Mouse (Mus musculus): ENCODE data around the gene Itch. TPM values are rescaled to one million over a fixed set of nuclear protein-coding genes. Genes with fewer than 3 reads are reported as not detected.
A peak's percentile ranks its signal among the peaks of the same experiment; 100 is the strongest.

The Itch gene
- 20.3 and 25.4 TPM in 2 replicates for polyA plus RNA-seq (2015; fragmentation: Nextera tagmentation; extraction: Ambion mirVana)

DNA sequence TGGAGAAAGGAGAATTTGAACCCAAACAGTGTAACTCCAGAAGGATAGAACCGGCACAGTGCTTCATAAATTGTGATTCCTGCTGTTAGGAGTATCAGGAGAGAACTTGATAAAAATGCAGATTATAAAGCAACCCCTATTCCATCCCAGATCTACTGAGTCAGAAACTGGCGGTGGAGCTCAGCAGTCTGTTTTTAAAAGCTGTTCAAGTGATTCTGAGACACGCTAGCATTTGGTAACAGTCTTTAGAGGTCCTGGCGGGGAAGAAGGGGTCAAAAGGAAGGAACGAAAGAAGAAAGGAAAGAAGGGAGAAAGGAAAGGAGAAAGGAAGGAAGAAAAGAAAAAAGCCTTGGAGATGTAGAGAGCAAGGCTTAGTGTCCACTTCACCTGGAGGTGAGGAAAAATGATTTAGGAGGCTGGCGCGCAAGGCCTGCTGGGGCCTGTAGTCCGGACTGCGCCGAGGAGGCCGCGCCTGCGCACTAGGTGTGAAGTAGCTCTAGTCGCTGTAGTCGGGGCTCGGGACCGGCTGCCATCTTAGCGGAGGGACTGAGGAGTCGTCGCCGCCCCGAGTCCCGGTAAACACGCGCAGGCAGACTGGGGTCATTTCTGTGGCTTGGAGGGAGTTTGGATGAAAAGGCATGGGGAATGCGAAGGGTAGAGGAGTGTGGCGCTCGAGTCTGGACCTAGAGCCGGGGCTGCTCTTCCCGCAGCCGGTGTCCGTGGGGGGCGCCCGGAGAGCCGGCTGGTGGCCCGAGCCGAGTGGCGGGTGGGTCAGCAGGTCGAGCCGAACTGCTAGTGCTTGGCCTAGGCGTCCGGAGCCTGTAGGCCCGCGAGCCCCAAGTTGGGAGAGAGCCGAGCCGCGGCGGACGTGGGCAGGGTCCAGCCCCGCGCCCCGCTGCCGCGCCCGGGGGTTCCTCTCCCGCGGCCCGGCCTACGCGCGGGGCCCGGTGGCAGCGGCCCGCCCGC, at the start of gene Itch:
Gene Itch, plus strand, starts transcription at position 499 of the 966 bp plus-strand sequence.
- Histone ChIP-seq H3K27me3 (replicated peaks; ENCODE audit: control insufficient read depth, insufficient read depth, low read length) (no peaks in the 10 kb centered on the region), H3K27ac (ENCODE audit: low read depth, low read length) (peak within 1 kb of the TSS; percentile 78), H3K36me3 (ENCODE audit: control insufficient read depth, insufficient read depth) (peaks cover 4% of the 10 kb centered on the region), H3K9me3 (ENCODE audit: control insufficient read depth) (no peaks in the 10 kb centered on the region), H3K4me1 (replicated peaks; ENCODE audit: control insufficient read depth, insufficient read depth, low read length) (no peaks in the 10 kb centered on the region), H3K4me2 (replicated peaks; ENCODE audit: low read depth) (peak within 1 kb of the TSS; percentile 72), H3K4me3 (ENCODE audit: low read depth, low read length) (peak within 1 kb of the TSS; percentile 75), H3K9ac (ENCODE audit: low read depth, low read length) (peak within 1 kb of the TSS; percentile 91)
- peak; percentile 97 for ATAC-seq
- WGBS = 2% methylated on average over 60 of the region's 65 CpGs
- TF ChIP-seq CTCF (IDR thresholded peaks at IDR 0.05; ENCODE audit: low read depth) = no peak

DNA sequence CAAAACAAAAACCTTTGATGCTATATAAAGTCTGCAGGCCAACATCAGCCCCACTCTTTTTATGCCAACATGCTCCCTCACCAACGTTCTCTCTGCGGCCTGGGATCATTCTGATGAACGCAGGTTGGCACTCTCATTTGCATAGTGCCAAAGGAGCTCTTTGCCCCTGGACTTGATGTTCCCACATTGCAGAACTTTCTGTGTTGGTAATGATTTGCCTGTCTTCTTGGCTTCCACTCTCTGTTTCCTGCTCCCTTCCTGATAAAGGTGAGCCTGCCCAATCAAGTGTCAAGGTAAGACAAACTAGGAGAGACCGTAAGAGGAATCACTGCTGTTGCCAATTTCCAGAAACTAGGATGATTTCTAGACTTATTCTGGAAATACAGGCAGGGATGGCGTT, 48.8 kb upstream of the Itch start:
- H3K36me3 ChIP-seq (ENCODE audit: control insufficient read depth, insufficient read depth) = no peaks in the 10 kb centered on the region
- H3K9me3 ChIP-seq (ENCODE audit: control insufficient read depth) = no peaks in the 10 kb centered on the region
- H3K4me2 ChIP-seq (replicated peaks; ENCODE audit: low read depth) = no peak overlapping the region
- H3K4me1 ChIP-seq (replicated peaks; ENCODE audit: control insufficient read depth, insufficient read depth, low read length) = no peaks in the 10 kb centered on the region
- no peak overlapping the region for H3K27ac ChIP-seq (ENCODE audit: low read depth, low read length)
- ATAC-seq = no peak
- no peak overlapping the region for H3K9ac ChIP-seq (ENCODE audit: low read depth, low read length)
- H3K4me3 ChIP-seq (ENCODE audit: low read depth, low read length) = no peak overlapping the region
- no peak for TF ChIP-seq CTCF (IDR thresholded peaks at IDR 0.05; ENCODE audit: low read depth)
- 88% methylated on average over 5 of the region's 5 CpGs for WGBS
- H3K27me3 ChIP-seq (replicated peaks; ENCODE audit: control insufficient read depth, insufficient read depth, low read length) = no peaks in the 10 kb centered on the region

DNA sequence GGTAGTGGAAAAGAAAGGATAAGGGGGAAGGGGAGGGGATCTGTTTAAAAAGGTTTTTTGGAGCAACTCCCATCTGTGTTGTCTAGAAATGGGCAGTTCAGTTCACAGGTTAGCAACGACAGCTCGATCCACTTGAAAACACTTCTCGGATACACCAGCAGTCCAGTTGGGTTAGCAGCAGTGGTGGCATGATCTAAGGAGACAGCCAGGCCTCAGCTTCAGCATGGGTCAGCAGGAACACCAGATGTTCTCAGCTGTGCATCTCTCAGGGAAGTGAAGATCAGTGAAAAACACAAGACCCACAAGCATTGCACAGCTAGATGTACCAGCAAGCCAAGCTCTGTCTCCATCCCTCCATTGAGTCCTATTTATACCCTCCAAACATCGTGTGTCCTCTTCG, 47.0 kb upstream of the Itch start:
- Histone ChIP-seq H3K4me1 (replicated peaks; ENCODE audit: control insufficient read depth, insufficient read depth, low read length) (0 out of 2 replicates have a peak, but pooled peaks cover 2% of the 10 kb centered on the region), H3K27me3 (replicated peaks; ENCODE audit: control insufficient read depth, insufficient read depth, low read length) (no peaks in the 10 kb centered on the region), H3K9ac (ENCODE audit: low read depth, low read length) (no peak overlapping the region), H3K9me3 (ENCODE audit: control insufficient read depth) (no peaks in the 10 kb centered on the region), H3K27ac (ENCODE audit: low read depth, low read length) (no peak overlapping the region), H3K4me3 (ENCODE audit: low read depth, low read length) (no peak overlapping the region), H3K4me2 (replicated peaks; ENCODE audit: low read depth) (no peak overlapping the region), H3K36me3 (ENCODE audit: control insufficient read depth, insufficient read depth) (no peaks in the 10 kb centered on the region)
- no peak for TF ChIP-seq CTCF (IDR thresholded peaks at IDR 0.05; ENCODE audit: low read depth)
- no peak for ATAC-seq
- 76% methylated on average over 5 of the region's 5 CpGs for WGBS

DNA sequence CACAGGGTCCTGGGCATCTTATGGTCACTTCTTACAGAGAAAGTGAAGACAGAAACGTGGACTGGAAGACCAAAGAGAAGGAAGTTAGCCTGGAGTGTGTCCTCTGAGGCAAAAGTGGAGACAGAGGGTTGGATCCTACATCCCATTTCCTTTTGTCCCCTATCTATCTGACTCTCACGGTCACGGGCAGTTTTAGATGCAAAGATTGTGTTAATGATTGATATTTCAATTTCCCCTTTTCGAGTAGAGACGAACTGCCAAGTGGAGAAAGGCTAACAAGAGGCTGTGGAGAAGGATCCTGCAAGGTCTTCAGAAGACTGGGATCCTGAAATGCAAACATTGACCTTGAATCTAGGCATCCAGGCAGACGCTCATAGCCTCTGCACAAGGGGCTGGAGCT, 45.0 kb upstream of the Itch start:
- Histone ChIP-seq H3K9ac (ENCODE audit: low read depth, low read length) (no peak overlapping the region), H3K4me2 (replicated peaks; ENCODE audit: low read depth) (no peak overlapping the region), H3K4me3 (ENCODE audit: low read depth, low read length) (no peak overlapping the region), H3K27me3 (replicated peaks; ENCODE audit: control insufficient read depth, insufficient read depth, low read length) (no peaks in the 10 kb centered on the region), H3K9me3 (ENCODE audit: control insufficient read depth) (no peaks in the 10 kb centered on the region), H3K36me3 (ENCODE audit: control insufficient read depth, insufficient read depth) (no peaks in the 10 kb centered on the region), H3K4me1 (replicated peaks; ENCODE audit: control insufficient read depth, insufficient read depth, low read length) (0 out of 2 replicates have a peak, but pooled peaks cover 4% of the 10 kb centered on the region), H3K27ac (ENCODE audit: low read depth, low read length) (no peak overlapping the region)
- no peak for ATAC-seq
- no peak for TF ChIP-seq CTCF (IDR thresholded peaks at IDR 0.05; ENCODE audit: low read depth)
- 43% methylated on average over 6 of the region's 6 CpGs for WGBS

DNA sequence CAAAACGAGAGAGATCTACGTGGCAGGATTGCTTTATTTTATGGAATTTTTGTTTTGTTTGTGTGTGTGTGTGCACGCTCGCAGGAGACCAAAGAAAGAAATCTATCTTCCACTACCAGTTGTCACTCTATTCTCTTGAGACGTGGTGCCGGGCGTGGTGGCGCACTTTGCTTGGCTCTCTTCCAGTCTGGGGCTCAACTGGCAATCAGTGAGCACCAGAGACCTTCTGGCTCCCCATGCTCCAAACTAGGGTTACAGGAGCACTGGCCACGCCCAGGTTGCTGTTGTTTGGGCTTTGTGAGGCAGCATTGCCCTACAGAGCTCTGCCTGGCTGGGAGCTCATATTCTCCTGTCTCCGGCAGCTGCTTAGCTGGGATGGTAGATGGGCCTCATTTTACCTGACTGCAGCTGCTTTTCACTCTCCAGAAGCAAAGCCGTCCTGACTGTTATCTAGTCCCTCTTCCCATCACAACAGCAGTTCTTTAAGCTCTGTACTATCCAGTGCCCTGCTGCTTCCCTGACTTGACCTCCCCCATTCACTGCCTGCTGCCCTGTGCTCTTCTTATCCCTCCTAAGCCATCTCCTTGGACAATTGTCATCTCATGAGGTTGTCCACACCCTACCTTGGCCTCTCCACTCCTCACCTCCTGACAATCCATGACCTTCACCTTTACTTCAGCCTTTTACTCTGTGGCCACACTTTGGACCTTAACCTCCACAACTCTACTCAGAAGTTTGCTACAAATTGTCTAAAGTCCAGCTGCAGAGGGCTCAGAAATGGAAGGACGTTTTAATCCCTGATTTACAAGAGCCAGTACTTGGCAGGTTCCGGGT, 42.2 kb upstream of the Itch start:
- Histone ChIP-seq H3K9me3 (ENCODE audit: control insufficient read depth) (no peaks in the 10 kb centered on the region), H3K27me3 (replicated peaks; ENCODE audit: control insufficient read depth, insufficient read depth, low read length) (no peaks in the 10 kb centered on the region), H3K9ac (ENCODE audit: low read depth, low read length) (no peak overlapping the region), H3K4me3 (ENCODE audit: low read depth, low read length) (no peak overlapping the region), H3K4me2 (replicated peaks; ENCODE audit: low read depth) (peak overlapping the region; percentile 30; the same call in 1 of the 2 replicates), H3K36me3 (ENCODE audit: control insufficient read depth, insufficient read depth) (no peaks in the 10 kb centered on the region), H3K27ac (ENCODE audit: low read depth, low read length) (peak overlapping the region; percentile 54), H3K4me1 (replicated peaks; ENCODE audit: control insufficient read depth, insufficient read depth, low read length) (0 out of 2 replicates have a peak, but pooled peaks cover 4% of the 10 kb centered on the region)
- no peak for TF ChIP-seq CTCF (IDR thresholded peaks at IDR 0.05; ENCODE audit: low read depth)
- peak; percentile 59 for ATAC-seq
- WGBS = 40% methylated on average over 13 of the region's 13 CpGs

DNA sequence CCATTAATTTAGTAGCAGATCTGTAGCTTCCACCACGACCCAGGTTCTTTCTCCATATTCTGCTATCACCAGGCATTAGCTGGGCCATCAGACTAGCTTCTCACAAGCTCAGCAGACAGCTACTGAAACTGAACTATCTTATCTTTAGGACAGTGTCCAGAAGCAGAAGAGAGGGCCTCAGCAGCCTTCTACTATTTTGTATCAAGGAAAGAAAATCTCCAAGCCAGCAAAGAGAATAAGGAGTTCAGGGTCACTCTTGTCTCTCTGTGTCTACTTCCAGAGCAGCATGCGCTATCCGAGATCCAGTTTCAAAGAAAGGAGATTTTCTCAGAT, 41.6 kb upstream of the Itch start:
- peak overlapping the region; percentile 54 for H3K27ac ChIP-seq (ENCODE audit: low read depth, low read length)
- H3K9me3 ChIP-seq (ENCODE audit: control insufficient read depth) = no peaks in the 10 kb centered on the region
- no peaks in the 10 kb centered on the region for H3K27me3 ChIP-seq (replicated peaks; ENCODE audit: control insufficient read depth, insufficient read depth, low read length)
- H3K4me3 ChIP-seq (ENCODE audit: low read depth, low read length) = no peak overlapping the region
- no peaks in the 10 kb centered on the region for H3K36me3 ChIP-seq (ENCODE audit: control insufficient read depth, insufficient read depth)
- no peak overlapping the region for H3K9ac ChIP-seq (ENCODE audit: low read depth, low read length)
- peak; percentile 23; the same call in 1 of the 2 replicates for ATAC-seq
- 0 out of 2 replicates have a peak, but pooled peaks cover 4% of the 10 kb centered on the region for H3K4me1 ChIP-seq (replicated peaks; ENCODE audit: control insufficient read depth, insufficient read depth, low read length)
- no peak overlapping the region for H3K4me2 ChIP-seq (replicated peaks; ENCODE audit: low read depth)
- no peak for TF ChIP-seq CTCF (IDR thresholded peaks at IDR 0.05; ENCODE audit: low read depth)
- WGBS = 68% methylated on average over 3 of the region's 3 CpGs
